Mouse (Mus musculus) kidney, adult 2 months (tissue): ENCODE data around the gene Slc13a3.

ENCODE experiments used
- CTCF ChIP-seq: fragments of 200-500 bp; conservative IDR thresholded peaks from 2 replicates; pipeline ENCODE4 v1.5.1; 2011; ENCODE audit warnings: low read depth, mild to moderate bottlenecking, control low read depth, low read length, moderate library complexity, mixed read lengths; ENCODE audit not compliant: insufficient read depth, insufficient read length
- POLR2A ChIP-seq: fragments of 200-500 bp; IDR thresholded peaks from one replicate; pipeline ENCODE4 v1.6.1; 2011; ENCODE audit warnings: low read depth, low read length, control low read depth

- TF ChIP-seq CTCF (no peak), POLR2A (no peak)
These were observed 54.5 kb downstream of the Slc13a3 start for GRCm38 (mm10) chr2:165418577-165418976.
